Comparison of ENCODE assay signal across 17 mouse cellular contexts in genomic region chr4:72379011-72379410, GRCm38 (mm10).
DNase-seq lines count a peak whose midpoint lies in the region; ATAC-seq and TF ChIP-seq lines count a peak whose summit lies in the region.
"Had no signal": no experiment of that assay in that cellular context is flagged by ENCODE, and none has a peak within 500 bp of the region (broad histone marks: within the 10 kb centered on the region; RNA-seq: fewer than 3 reads in every experiment).

No protein-coding gene starts in this region.

- no peak for TF ChIP-seq CTCF in left cerebral cortex, adult 2 months (IDR thresholded peaks at IDR 0.05)

- H3K9me3 ChIP-seq in lung, embryonic 15.5 days: no peaks in the 10 kb centered on the region
- H3K9me3 ChIP-seq: embryonic facial prominence, embryonic 13.5 days; heart, embryonic 12.5 days; hindbrain, embryonic 12.5 days; liver, embryonic 13.5 days; midbrain, embryonic 15.5 days; neural tube, embryonic 15.5 days had no signal

- H3K4me1 ChIP-seq in lung, embryonic 15.5 days: peaks cover 3% of the 10 kb centered on the region; the same call in 1 of the 2 replicates
- H3K4me1 ChIP-seq: embryonic facial prominence, embryonic 13.5 days; liver, embryonic 13.5 days had no signal

- H3K9ac ChIP-seq in lung, embryonic 15.5 days: no peak overlapping the region
- H3K9ac ChIP-seq: embryonic facial prominence, embryonic 13.5 days; heart, embryonic 12.5 days; hindbrain, embryonic 12.5 days; liver, embryonic 13.5 days; midbrain, embryonic 15.5 days; neural tube, embryonic 15.5 days had no signal

- DNase-seq in heart, adult 9 months (ENCODE audit: low spot score in 2 of 2): peak; percentile 12 to 18
- no peak for DNase-seq in heart, postnatal 14 days
- peak; percentile 2 for DNase-seq in 3T3-L1 (ENCODE audit: low read depth, low spot score)
- DNase-seq in kidney, adult 9 months: peak; percentile 61
- DNase-seq in cerebellum, adult 11 months: no peak
- no peak for DNase-seq in left cerebral cortex, postnatal 36 days (ENCODE audit: low spot score in 2 of 2)
- no peak for DNase-seq in left cerebral cortex, adult 2 months (ENCODE audit: extremely low spot score in 1 of 2, low spot score in 2 of 2)
- DNase-seq: cerebellum, adult 9-10 months; liver, embryonic 13.5 days had no signal

- H3K36me3 ChIP-seq in lung, embryonic 15.5 days: no peaks in the 10 kb centered on the region
- H3K36me3 ChIP-seq: embryonic facial prominence, embryonic 13.5 days; heart, embryonic 12.5 days; hindbrain, embryonic 12.5 days; liver, embryonic 13.5 days; midbrain, embryonic 15.5 days; neural tube, embryonic 15.5 days had no signal

- peak overlapping the region; percentile 11; the same call in 1 of the 2 replicates for H3K27ac ChIP-seq in lung, embryonic 15.5 days
- H3K27ac ChIP-seq in left cerebral cortex, adult 2 months: no peak overlapping the region
- H3K27ac ChIP-seq: embryonic facial prominence, embryonic 13.5 days; hindbrain, embryonic 12.5 days; liver, embryonic 13.5 days; midbrain, embryonic 15.5 days; neural tube, embryonic 15.5 days had no signal

- H3K4me3 ChIP-seq in lung, embryonic 15.5 days: no peak overlapping the region
- H3K4me3 ChIP-seq in left cerebral cortex, adult 2 months: no peak overlapping the region
- H3K4me3 ChIP-seq: embryonic facial prominence, embryonic 13.5 days; heart, embryonic 12.5 days; hindbrain, embryonic 12.5 days; liver, embryonic 13.5 days; midbrain, embryonic 15.5 days; neural tube, embryonic 15.5 days had no signal

- peaks cover 11% of the 10 kb centered on the region; the same call in 1 of the 2 replicates for H3K27me3 ChIP-seq in lung, embryonic 15.5 days
- H3K27me3 ChIP-seq: CH12.LX; heart, embryonic 12.5 days; liver, embryonic 13.5 days had no signal

- no peak for ATAC-seq in lung, embryonic 15.5 days (ENCODE audit: borderline replicate concordance, extremely low read depth, low FRiP score, low TSS enrichment)
- ATAC-seq: forebrain, embryonic 16.5 days; midbrain, embryonic 15.5 days had no signal

- intact Hi-C loops in heart, postnatal 14 days (cut with DNase I): no loop called here
- intact Hi-C loops in left cerebral cortex, postnatal 36 days (cut with DNase I): no loop called here
- intact Hi-C loops in left cerebral cortex, adult 2 months (cut with DNase I): no loop called here

- H3K4me2 ChIP-seq in lung, embryonic 15.5 days: no peak overlapping the region
- H3K4me2 ChIP-seq: embryonic facial prominence, embryonic 13.5 days; heart, embryonic 12.5 days; hindbrain, embryonic 12.5 days; liver, embryonic 13.5 days; midbrain, embryonic 15.5 days; neural tube, embryonic 15.5 days had no signal

Comparison
In these comparisons a context has a peak if more than half of its experiments do, and no peak if none do; other contexts are left out.
1. DNase-seq: peak in heart, adult 9 months (2 of 2), 3T3-L1 (single experiment) and kidney, adult 9 months (single experiment); none in heart, postnatal 14 days (0 of 2), cerebellum, adult 11 months (single experiment), left cerebral cortex, postnatal 36 days (0 of 2) and left cerebral cortex, adult 2 months (0 of 2).